Mouse (Mus musculus) lung, postnatal 14 days (tissue): ENCODE results near the gene Herpud2.
"Not testable (repeated sequence)": the region's sequence is repeated elsewhere in the genome, so short reads cannot be mapped to it uniquely, and the experiment has no call there.

Experiments used
- DNase-seq: peaks from one replicate; pipeline ENCODE4 v3.0.0; 2021

The Herpud2 gene

DNA sequence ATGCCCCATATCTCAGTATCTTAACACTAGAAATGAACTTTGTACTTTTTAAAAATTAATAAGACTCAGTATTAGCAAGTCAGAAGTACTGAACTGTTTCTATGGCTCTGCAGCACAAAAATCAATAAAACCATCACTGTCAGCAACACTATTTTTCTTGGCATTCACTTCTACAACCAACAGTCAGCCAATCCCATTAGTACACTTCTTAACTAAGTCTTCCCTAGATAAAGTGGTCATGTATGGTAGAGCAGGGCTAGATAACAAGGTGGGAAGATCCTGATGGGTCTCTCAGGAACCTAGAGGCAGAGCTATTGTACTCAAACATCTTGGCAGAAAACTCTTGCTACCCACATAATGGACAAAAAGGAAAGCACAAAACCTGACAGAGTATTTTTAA lies 7.7 kb downstream of the Herpud2 start:
- DNase-seq = no peak

DNA sequence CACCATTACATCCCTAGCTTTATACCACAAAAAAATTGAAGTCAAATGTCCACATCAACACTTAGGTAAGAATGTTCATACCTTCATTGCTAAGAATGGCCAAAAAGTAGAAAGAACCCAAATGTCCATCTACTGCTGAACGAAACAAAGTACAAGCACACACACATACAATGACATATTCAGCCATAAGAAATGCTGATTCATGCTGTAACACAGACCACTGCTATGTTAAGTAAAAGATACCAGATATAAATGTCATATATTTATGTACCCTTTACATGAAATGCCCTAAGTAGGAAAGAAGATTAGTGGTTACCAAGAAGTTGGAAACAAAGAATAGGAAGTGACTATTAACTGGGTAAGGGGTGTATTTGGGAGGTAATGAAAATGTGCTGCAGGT lies 8.6 kb downstream of the Herpud2 start:
- DNase-seq = no peak

- DNase-seq = no peak
These were observed 9.6 kb downstream of the Herpud2 start for GRCm38 (mm10) chr9:25142041-25142440.

DNA sequence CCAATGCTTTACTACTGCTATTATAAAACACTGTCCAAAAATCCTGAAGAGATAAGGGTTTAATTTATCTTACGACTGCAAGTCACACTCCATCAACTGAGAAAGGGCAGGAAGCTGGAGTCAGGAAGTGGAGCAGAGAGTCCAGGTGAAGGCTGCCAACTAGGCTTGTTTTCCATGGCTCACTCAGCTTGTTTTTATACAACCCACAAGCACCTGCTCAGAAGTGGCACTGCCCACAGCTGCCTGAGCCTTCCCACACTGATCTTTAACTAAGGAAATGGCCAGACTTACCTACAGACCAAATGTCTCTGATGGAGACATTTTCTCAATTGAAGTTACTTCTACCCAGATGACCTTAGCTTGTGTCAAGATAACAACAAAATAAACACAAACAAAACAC lies 11.3 kb downstream of the Herpud2 start:
- no peak for DNase-seq

DNA sequence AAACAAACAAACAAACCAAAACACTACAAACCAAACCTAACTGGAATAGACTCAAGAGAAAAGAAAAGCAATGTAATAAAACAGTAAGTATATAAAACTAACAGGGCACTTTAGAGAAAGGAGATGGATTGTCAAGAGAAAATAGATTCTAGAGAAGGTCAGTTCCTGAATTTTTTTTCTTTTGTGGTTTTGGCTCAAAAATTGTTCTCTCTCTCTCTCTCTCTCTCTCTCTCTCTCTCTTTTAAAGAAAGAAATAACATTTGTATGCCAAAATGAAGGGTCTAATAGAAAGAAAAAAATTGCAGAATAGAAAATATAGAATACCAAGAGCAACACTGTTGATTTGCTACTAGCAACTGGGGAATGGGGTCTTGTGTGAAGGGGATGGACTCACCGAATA lies 12.7 kb downstream of the Herpud2 start:
- DNase-seq = no peak

- no peak for DNase-seq
These were observed 18.7 kb downstream of the Herpud2 start for GRCm38 (mm10) chr9:25132920-25133319.

GRCm38 (mm10) chr9:25132253-25132652 lies 19.4 kb downstream of the Herpud2 start:
- no peak for DNase-seq

GRCm38 (mm10) chr9:25124048-25124447 lies 27.6 kb downstream of the Herpud2 start:
- DNase-seq = no peak

GRCm38 (mm10) chr9:25123590-25123989 lies 28.0 kb downstream of the Herpud2 start:
- not testable (repeated sequence) for DNase-seq

- DNase-seq = peak; percentile 39
These were observed 47.0 kb downstream of the Herpud2 start for GRCm38 (mm10) chr9:25104638-25105037.

- DNase-seq = no peak
These were observed 48.7 kb downstream of the Herpud2 start for GRCm38 (mm10) chr9:25102881-25103280.

DNA sequence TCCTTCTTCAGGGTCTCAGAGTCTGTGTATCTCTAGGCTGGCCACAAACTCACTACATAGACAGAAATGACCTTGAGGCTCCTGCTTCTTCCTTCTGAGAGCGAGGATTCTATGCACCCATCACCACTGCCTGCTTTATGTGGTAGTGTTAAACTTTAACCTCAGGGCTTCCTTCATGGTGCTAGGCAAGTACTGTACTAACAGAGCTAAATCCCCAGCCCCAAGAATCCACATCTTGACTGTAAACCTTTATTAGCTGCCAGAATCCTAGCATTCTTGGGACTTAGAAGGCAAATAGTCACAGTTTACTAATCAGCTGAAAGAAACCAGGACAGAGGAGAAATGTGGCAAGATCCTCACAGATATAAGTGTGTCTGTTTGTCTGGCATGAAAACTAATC lies 60.8 kb downstream of the Herpud2 start:
- no peak for DNase-seq

- no peak for DNase-seq
These were observed 62.5 kb downstream of the Herpud2 start, which contains the start of gene Gm10181 for GRCm38 (mm10) chr9:25089122-25089521. Gene Gm10181 (plus strand): TSS chr9:25089422.

- no peak for DNase-seq
These were observed 75.1 kb downstream of the Herpud2 start for GRCm38 (mm10) chr9:25076505-25076904.

DNA sequence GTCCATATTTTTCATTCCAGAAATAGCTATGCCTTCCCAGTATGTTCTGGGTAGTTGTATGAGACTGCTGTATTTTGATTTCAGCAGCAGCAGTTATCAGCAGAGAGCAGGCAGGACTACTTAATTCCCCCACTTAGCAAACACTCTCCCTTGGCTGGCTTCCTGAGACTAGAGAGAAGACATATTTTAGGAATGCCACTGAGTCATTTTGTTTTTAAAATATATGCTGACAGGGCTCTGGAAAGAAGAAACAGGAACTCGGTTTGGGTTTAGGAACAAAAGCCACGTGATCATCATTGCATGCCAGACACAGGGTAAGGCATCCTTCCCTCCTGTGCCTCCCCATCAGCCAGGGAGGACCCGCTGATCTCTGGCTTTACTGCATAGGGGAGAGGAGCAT lies 75.6 kb downstream of the Herpud2 start:
- DNase-seq = peak; percentile 4

DNA sequence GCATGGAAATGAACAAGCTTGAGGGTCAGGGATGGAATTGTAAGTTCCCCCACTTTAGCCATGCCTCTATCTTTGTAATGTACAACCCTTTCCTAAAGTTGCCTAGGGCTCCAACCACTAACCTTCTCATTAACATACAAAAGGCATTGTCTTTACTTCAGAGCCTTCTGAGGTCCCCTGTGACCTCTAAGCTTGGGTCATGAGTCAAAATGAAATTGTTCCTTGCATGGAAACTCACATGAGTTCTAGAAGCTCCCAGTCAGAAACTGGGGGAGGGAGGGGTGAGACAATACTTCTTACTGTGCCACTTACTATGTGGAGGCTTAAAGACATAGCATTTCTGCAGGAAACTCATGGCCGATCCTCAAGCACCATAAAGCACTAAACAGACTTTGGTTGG lies 79.0 kb downstream of the Herpud2 start:
- DNase-seq = no peak

- peak; percentile 16 for DNase-seq
These were observed 92.9 kb downstream of the Herpud2 start for GRCm38 (mm10) chr9:25058726-25059125.
